Mouse (Mus musculus) kidney, adult 2 months (tissue): Measurements from ENCODE around the gene Pgghg. TPM values are rescaled to one million over a fixed set of nuclear protein-coding genes. Genes with fewer than 3 reads are reported as not detected.

Experiments used
- DNase-seq: peaks from one replicate; pipeline ENCODE4 v3.0.0; 2021
- H3K27ac ChIP-seq: fragments of 200-500 bp; 2 replicates; pipeline ENCODE4 v1.5.1; 2012; ENCODE audit warnings: low read depth, low read length, control low read depth, inconsistent platforms; ENCODE audit not compliant: insufficient read depth
- H3K27me3 ChIP-seq: fragments of 200-500 bp; replicated peaks from 2 replicates; pipeline ENCODE4 v1.6.1; 2012; ENCODE audit warnings: mild to moderate bottlenecking, moderate library complexity, low read length, inconsistent platforms; ENCODE audit not compliant: control insufficient read depth, insufficient read depth
- H3K36me3 ChIP-seq: fragments of 200-500 bp; 2 replicates; pipeline ENCODE4 v1.6.1; 2012; ENCODE audit warnings: mild to moderate bottlenecking, moderate library complexity, low read length, inconsistent platforms; ENCODE audit not compliant: control insufficient read depth, insufficient read depth
- H3K4me1 ChIP-seq: fragments of 200-500 bp; 2 replicates; pipeline ENCODE4 v1.6.1; 2011; ENCODE audit warnings: low read length; ENCODE audit not compliant: control insufficient read depth, insufficient read depth
- H3K4me3 ChIP-seq: fragments of 200-500 bp; 2 replicates; pipeline ENCODE4 v1.5.1; 2011; ENCODE audit warnings: mild to moderate bottlenecking, low read depth, low read length, control low read depth; ENCODE audit not compliant: insufficient read depth
- CTCF ChIP-seq: fragments of 200-500 bp; conservative IDR thresholded peaks from 2 replicates; pipeline ENCODE4 v1.5.1; 2011; ENCODE audit warnings: low read depth, mild to moderate bottlenecking, control low read depth, low read length, moderate library complexity, mixed read lengths; ENCODE audit not compliant: insufficient read depth, insufficient read length
- POLR2A ChIP-seq: fragments of 200-500 bp; IDR thresholded peaks from one replicate; pipeline ENCODE4 v1.6.1; 2011; ENCODE audit warnings: low read depth, low read length, control low read depth
- WGBS: fragments of 180-500 bp; shearing (Covaris S2); methylation state at CpG from one replicate; pipeline ENCODE4 v1.1.7; 2018; 5-methylcytosine and 5-hydroxymethylcytosine counted together
- polyA plus RNA-seq: library from polyadenylated mRNA; depleted of rRNA; stranded (reverse); fragments of >200 nt; gene quantifications from 2 replicates; pipeline ENCODE4 v1.2.3, GENCODE M21; 2012; rRNA removed

Pgghg gene
- polyA plus RNA-seq, 1 experiment, result 58.0 TPM

GRCm38 (mm10) chr7:140990622-140991021 is 49.4 kb downstream of the Pgghg start:
- no peak for DNase-seq
- no peak for TF ChIP-seq CTCF
- no peak for TF ChIP-seq POLR2A
- Histone ChIP-seq H3K27ac (no peak overlapping the region), H3K36me3 (no peaks in the 10 kb centered on the region), H3K4me1 (no peaks in the 10 kb centered on the region), H3K27me3 (no peaks in the 10 kb centered on the region), H3K4me3 (no peak overlapping the region)
- WGBS, result 70% methylated on average over 5 of the region's 5 CpGs

GRCm38 (mm10) chr7:140991117-140991689 is 50.0 kb downstream of the Pgghg start:
- Histone ChIP-seq H3K36me3 (no peaks in the 10 kb centered on the region), H3K27ac (no peak overlapping the region), H3K4me1 (no peaks in the 10 kb centered on the region), H3K27me3 (no peaks in the 10 kb centered on the region), H3K4me3 (no peak overlapping the region)
- DNase-seq, result no peak
- TF ChIP-seq POLR2A, result no peak
- TF ChIP-seq CTCF, result no peak; the same call in 1 of the 2 replicates
- 82% methylated on average over 14 of the region's 14 CpGs for WGBS

Other genes starting within 250 kb of the Pgghg start
- not detected in 2 replicates for gene Olfr541, start 244.1 kb upstream of the Pgghg start, polyA plus RNA-seq
- 78.0 and 92.8 TPM in 2 replicates for gene Cyp2e1, start 177.7 kb upstream of the Pgghg start, polyA plus RNA-seq
- gene Syce1, start 153.5 kb upstream of the Pgghg start, polyA plus RNA-seq, result 0.05 and 0.10 TPM in 2 replicates
- gene Zfp941, start 119.2 kb upstream of the Pgghg start, polyA plus RNA-seq, result 0.33 and 1.0 TPM in 2 replicates
- gene Urah, start 106.4 kb upstream of the Pgghg start, polyA plus RNA-seq, result 7.4 and 9.3 TPM in 2 replicates
- 20.6 and 20.8 TPM in 2 replicates for gene Scgb1c1, start 95.8 kb upstream of the Pgghg start, polyA plus RNA-seq
- 0.06 and 0.27 TPM in 2 replicates for gene Odf3, start 93.6 kb upstream of the Pgghg start, polyA plus RNA-seq
- gene Gm45785, start 85.1 kb upstream of the Pgghg start, polyA plus RNA-seq, result not detected in 2 replicates
- gene Ric8a, start 84.4 kb upstream of the Pgghg start, polyA plus RNA-seq, result 53.1 and 63.8 TPM in 2 replicates
- 25.4 and 26.3 TPM in 2 replicates for gene Bet1l, start 83.8 kb upstream of the Pgghg start, polyA plus RNA-seq
- gene Psmd13, start 59.4 kb upstream of the Pgghg start, polyA plus RNA-seq, result 66.8 and 75.2 TPM in 2 replicates
- 155 and 168 TPM in 2 replicates for gene Sirt3, start 59.1 kb upstream of the Pgghg start, polyA plus RNA-seq
- gene Cox8b, start 40.9 kb upstream of the Pgghg start, polyA plus RNA-seq, result 111 and 188 TPM in 2 replicates
- gene Nlrp6, start 20.5 kb upstream of the Pgghg start, polyA plus RNA-seq, result 56.6 and 70.7 TPM in 2 replicates
- 0.87 and 1.4 TPM in 2 replicates for gene Ifitm5, start 8.9 kb downstream of the Pgghg start, polyA plus RNA-seq
- 0.27 TPM in 1 of 2 replicates, not detected in the other for gene Gm45717, start 14.5 kb downstream of the Pgghg start, polyA plus RNA-seq
- 642 and 737 TPM in 2 replicates for gene Ifitm2, start 14.6 kb downstream of the Pgghg start, polyA plus RNA-seq
- 125 and 135 TPM in 2 replicates for gene Ifitm1, start 25.8 kb downstream of the Pgghg start, polyA plus RNA-seq
- gene Ifitm3, start 69.4 kb downstream of the Pgghg start, polyA plus RNA-seq, result 259 and 313 TPM in 2 replicates
- gene Ifitm6, start 76.5 kb downstream of the Pgghg start, polyA plus RNA-seq, result 1.6 and 2.3 TPM in 2 replicates
- gene Gm17387, start 87.7 kb downstream of the Pgghg start, polyA plus RNA-seq, result not detected in 2 replicates
- 0.16 and 0.44 TPM in 2 replicates for gene B4galnt4, start 119.7 kb downstream of the Pgghg start, polyA plus RNA-seq
- gene Pkp3, start 136.8 kb downstream of the Pgghg start, polyA plus RNA-seq, result 17.0 and 19.8 TPM in 2 replicates
- 102 and 110 TPM in 2 replicates for gene Sigirr, start 159.2 kb downstream of the Pgghg start, polyA plus RNA-seq
- gene Ano9, start 176.4 kb downstream of the Pgghg start, polyA plus RNA-seq, result 5.4 and 7.3 TPM in 2 replicates
- 65.1 and 71.5 TPM in 2 replicates for gene Ptdss2, start 181.0 kb downstream of the Pgghg start, polyA plus RNA-seq
- 159 and 190 TPM in 2 replicates for gene Rnh1, start 231.5 kb downstream of the Pgghg start, polyA plus RNA-seq